Mouse (Mus musculus): Measurements from ENCODE around the gene Gm11549. TPM values are rescaled to one million over a fixed set of nuclear protein-coding genes. Genes with fewer than 3 reads are reported as not detected.
A peak's percentile ranks its signal among the peaks of the same experiment; 100 is the strongest.

Gene Gm11549
- polyA plus RNA-seq, 1 experiment from 2014 or later = 1.3 TPM

GRCm38 (mm10) chr3:36480486-36480885 lies 41.1 kb downstream of the Gm11549 start:
- Histone ChIP-seq H3K9me3 (ENCODE audit: control insufficient read depth, low read length) (no peaks in the 10 kb centered on the region), H3K27me3 (ENCODE audit: control insufficient read depth, insufficient read depth, low read length) (no peaks in the 10 kb centered on the region), H3K4me2 (no peak overlapping the region), H3K4me1 (ENCODE audit: control insufficient read depth, insufficient read depth, low read length) (peaks cover 11% of the 10 kb centered on the region), H3K4me3 (ENCODE audit: low read depth, low read length) (no peak overlapping the region), H3K27ac (ENCODE audit: low read depth, low read length) (no peak overlapping the region), H3K36me3 (ENCODE audit: control insufficient read depth, insufficient read depth, low read length) (no peaks in the 10 kb centered on the region), H3K9ac (ENCODE audit: low read length) (no peak overlapping the region)
- ATAC-seq (ENCODE audit: low FRiP score) (no peak), DNase-seq (ENCODE audit: low spot score, missing footprints) (no peak)
- 55% methylated on average over 2 of the region's 2 CpGs for WGBS

DNA sequence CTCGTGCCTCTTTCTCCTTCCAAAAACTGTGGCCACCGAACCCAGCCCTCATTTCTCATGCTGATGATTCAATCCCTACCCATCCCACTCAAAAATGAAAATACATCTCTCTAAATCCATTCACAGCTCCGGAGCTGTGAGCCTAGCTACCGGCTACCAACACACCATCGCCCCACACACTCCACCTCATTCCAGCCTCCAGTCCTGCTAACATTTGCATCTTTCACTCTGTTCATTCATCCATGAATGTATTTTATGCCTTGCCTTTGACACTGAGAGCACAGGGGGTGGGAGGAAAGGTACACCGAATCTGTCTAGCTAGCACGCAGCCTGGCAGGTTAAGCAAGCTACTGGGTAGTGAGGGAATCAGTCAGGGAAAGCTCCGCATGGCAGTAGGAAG lies 42.8 kb downstream of the Gm11549 start:
- 78% methylated on average over 8 of the region's 8 CpGs for WGBS
- Histone ChIP-seq H3K27me3 (ENCODE audit: control insufficient read depth, insufficient read depth, low read length) (no peaks in the 10 kb centered on the region), H3K27ac (ENCODE audit: low read depth, low read length) (no peak overlapping the region), H3K36me3 (ENCODE audit: control insufficient read depth, insufficient read depth, low read length) (no peaks in the 10 kb centered on the region), H3K4me1 (ENCODE audit: control insufficient read depth, insufficient read depth, low read length) (peaks cover 14% of the 10 kb centered on the region), H3K9me3 (ENCODE audit: control insufficient read depth, low read length) (no peaks in the 10 kb centered on the region), H3K9ac (ENCODE audit: low read length) (no peak overlapping the region), H3K4me2 (no peak overlapping the region), H3K4me3 (ENCODE audit: low read depth, low read length) (no peak overlapping the region)
- ATAC-seq (ENCODE audit: low FRiP score) (no peak), DNase-seq (ENCODE audit: low spot score, missing footprints) (no peak)

DNA sequence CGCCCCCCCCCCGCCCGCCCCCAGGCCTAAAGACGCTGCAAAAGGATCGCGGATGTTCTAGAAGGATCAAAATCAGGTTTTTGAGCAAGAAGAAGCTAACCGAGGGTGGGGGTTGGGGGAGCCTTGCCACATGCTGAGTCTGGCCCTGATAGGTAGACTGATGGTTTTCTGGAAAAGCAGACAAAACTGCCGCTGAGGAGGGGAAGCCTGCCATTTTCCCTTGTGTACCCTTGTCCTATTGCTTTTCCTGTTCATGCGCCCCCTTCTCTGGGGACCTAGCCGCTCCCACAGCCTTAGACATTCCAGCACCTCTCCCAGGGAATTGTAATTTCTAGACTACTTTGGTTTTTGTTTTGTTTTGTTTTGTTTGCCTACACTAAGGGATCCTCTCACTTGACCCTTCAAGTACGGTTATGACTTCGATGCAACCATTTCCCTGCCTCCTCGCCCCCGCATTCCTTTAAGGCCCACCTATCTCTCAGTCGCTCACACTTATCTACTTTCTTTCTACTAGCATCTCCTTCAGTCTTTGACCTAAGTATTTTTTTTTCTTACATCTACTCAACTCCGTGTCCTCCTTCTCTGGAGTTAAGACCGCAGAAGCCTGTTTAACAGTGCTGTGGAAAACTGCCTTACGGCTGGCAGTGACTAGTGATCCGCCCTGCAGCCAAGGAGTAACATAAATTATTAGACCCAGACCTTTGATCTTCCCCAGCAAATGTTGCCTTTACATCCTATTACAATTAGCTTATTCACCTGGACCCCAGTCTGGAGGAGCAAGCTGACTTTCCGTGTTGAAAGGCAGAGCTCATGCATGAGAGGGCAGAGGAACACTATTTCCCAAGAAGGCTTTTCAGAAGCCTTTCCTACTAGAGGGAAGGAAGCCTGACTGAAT lies 45.1 kb downstream of the Gm11549 start:
- no peaks in the 10 kb centered on the region for H3K36me3 ChIP-seq (ENCODE audit: control insufficient read depth, insufficient read depth, low read length)
- no peak for DNase-seq (ENCODE audit: low spot score, missing footprints)
- H3K9ac ChIP-seq (ENCODE audit: low read length) = peak overlapping the region; percentile 58
- peak overlapping the region; percentile 56 for H3K4me3 ChIP-seq (ENCODE audit: low read depth, low read length)
- WGBS = 41% methylated on average over 20 of the region's 20 CpGs
- H3K9me3 ChIP-seq (ENCODE audit: control insufficient read depth, low read length) = no peaks in the 10 kb centered on the region
- H3K4me2 ChIP-seq = peak overlapping the region; percentile 90
- H3K4me1 ChIP-seq (ENCODE audit: control insufficient read depth, insufficient read depth, low read length) = peaks cover 9% of the 10 kb centered on the region
- no peak overlapping the region for H3K27ac ChIP-seq (ENCODE audit: low read depth, low read length)
- no peak for ATAC-seq (ENCODE audit: low FRiP score)
- H3K27me3 ChIP-seq (ENCODE audit: control insufficient read depth, insufficient read depth, low read length) = no peaks in the 10 kb centered on the region

- no peaks in the 10 kb centered on the region for H3K36me3 ChIP-seq (ENCODE audit: control insufficient read depth, insufficient read depth, low read length)
- peak within 1 kb of the TSS; percentile 90 for H3K4me2 ChIP-seq
- DNase-seq (ENCODE audit: low spot score, missing footprints) (peak; percentile 99), ATAC-seq (ENCODE audit: low FRiP score) (peak; percentile 98)
- no peaks in the 10 kb centered on the region for H3K9me3 ChIP-seq (ENCODE audit: control insufficient read depth, low read length)
- peak within 1 kb of the TSS; percentile 58 for H3K9ac ChIP-seq (ENCODE audit: low read length)
- no peak within 1 kb of the TSS for H3K27ac ChIP-seq (ENCODE audit: low read depth, low read length)
- H3K4me1 ChIP-seq (ENCODE audit: control insufficient read depth, insufficient read depth, low read length) = peaks cover 8% of the 10 kb centered on the region
- 0% methylated on average over 32 of the region's 32 CpGs for WGBS
- no peaks in the 10 kb centered on the region for H3K27me3 ChIP-seq (ENCODE audit: control insufficient read depth, insufficient read depth, low read length)
- H3K4me3 ChIP-seq (ENCODE audit: low read depth, low read length) = peak within 1 kb of the TSS; percentile 56
These were observed 46.0 kb downstream of the Gm11549 start, which contains the start of the genes Anxa5 and 1810062G17Rik for GRCm38 (mm10) chr3:36475532-36476087. Gene Anxa5 (minus strand): TSS chr3:36475894. Gene 1810062G17Rik (plus strand): TSS chr3:36475937.

DNA sequence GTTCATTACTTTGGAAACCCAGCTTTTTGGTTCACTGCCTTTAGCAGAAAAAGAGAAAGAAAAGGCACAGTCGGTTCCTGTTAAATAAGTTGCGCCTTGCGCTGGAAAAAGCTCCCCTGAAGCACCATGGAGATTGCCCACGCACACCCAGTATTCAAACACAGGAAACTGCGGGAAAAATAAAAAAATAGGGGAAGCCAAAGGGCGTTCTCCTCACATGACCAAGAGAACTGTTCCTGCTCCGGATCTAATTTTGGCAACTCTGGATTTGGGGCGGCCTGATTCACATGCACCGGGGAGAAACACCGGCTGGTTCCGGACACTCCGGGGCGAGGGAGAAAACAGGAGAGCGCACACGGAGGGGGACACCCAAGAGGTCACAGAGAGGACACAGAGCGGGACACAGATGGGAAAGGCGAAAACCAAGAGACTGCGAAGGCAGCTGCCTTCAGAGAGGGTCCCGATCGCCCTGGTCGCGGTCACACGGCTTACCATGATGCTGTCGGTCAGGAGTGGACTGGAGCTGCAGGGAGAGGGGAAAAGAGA lies 46.6 kb downstream of the Gm11549 start:
- no peaks in the 10 kb centered on the region for H3K36me3 ChIP-seq (ENCODE audit: control insufficient read depth, insufficient read depth, low read length)
- H3K9me3 ChIP-seq (ENCODE audit: control insufficient read depth, low read length) = no peaks in the 10 kb centered on the region
- no peak overlapping the region for H3K27ac ChIP-seq (ENCODE audit: low read depth, low read length)
- peaks cover 8% of the 10 kb centered on the region for H3K4me1 ChIP-seq (ENCODE audit: control insufficient read depth, insufficient read depth, low read length)
- peak overlapping the region; percentile 56 for H3K4me3 ChIP-seq (ENCODE audit: low read depth, low read length)
- peak overlapping the region; percentile 58 for H3K9ac ChIP-seq (ENCODE audit: low read length)
- 6% methylated on average over 24 of the region's 24 CpGs for WGBS
- H3K4me2 ChIP-seq = peak overlapping the region; percentile 90
- DNase-seq (ENCODE audit: low spot score, missing footprints) = peak; percentile 88
- ATAC-seq (ENCODE audit: low FRiP score) = no peak
- no peaks in the 10 kb centered on the region for H3K27me3 ChIP-seq (ENCODE audit: control insufficient read depth, insufficient read depth, low read length)

DNA sequence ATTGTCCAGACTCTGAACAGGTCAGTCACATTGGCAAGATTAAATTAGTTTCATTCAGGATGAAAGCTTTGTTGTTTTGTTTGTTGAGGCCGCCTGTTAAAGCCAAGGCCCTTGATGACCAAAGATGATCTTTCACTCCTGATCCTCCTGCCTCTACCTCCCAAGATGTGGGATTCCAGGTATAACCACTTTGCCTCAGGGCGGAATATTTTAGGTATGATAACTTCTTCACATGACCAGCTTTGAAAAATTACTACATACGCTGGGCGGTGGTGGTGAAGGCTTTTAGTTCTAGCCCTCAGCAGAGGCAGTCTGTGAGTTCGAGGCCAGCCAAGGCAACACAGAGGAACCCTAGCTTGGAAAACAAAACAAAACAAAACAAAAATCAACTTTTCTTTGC lies 47.2 kb downstream of the Gm11549 start:
- Histone ChIP-seq H3K4me3 (ENCODE audit: low read depth, low read length) (no peak overlapping the region), H3K4me1 (ENCODE audit: control insufficient read depth, insufficient read depth, low read length) (peaks cover 8% of the 10 kb centered on the region), H3K36me3 (ENCODE audit: control insufficient read depth, insufficient read depth, low read length) (no peaks in the 10 kb centered on the region), H3K9ac (ENCODE audit: low read length) (no peak overlapping the region), H3K4me2 (peak overlapping the region; percentile 90; the same call in 1 of the 2 replicates), H3K9me3 (ENCODE audit: control insufficient read depth, low read length) (no peaks in the 10 kb centered on the region), H3K27me3 (ENCODE audit: control insufficient read depth, insufficient read depth, low read length) (no peaks in the 10 kb centered on the region), H3K27ac (ENCODE audit: low read depth, low read length) (no peak overlapping the region)
- DNase-seq (ENCODE audit: low spot score, missing footprints) (no peak), ATAC-seq (ENCODE audit: low FRiP score) (no peak)
- WGBS = 73% methylated on average over 5 of the region's 5 CpGs

DNA sequence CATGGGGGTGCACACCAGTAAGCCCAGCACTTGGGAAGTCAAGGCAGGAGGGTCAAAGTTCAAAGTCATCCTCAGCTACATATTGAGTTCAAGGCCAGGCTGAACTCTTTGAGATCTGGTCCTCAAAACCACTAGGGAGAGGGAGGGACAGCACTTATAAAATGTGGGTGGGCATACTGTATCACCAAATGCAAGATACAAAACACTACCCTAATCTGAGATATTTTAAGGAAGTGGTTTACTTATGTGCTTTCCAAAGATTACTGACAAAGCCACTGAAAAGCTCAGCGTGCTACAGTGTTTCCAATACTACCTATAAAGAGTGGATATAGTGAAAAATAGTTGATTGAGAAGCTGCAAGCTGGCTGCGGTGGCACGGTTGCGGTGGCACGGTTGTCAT lies 48.4 kb downstream of the Gm11549 start:
- H3K36me3 ChIP-seq (ENCODE audit: control insufficient read depth, insufficient read depth, low read length) = no peaks in the 10 kb centered on the region
- H3K27ac ChIP-seq (ENCODE audit: low read depth, low read length) = no peak overlapping the region
- no peaks in the 10 kb centered on the region for H3K9me3 ChIP-seq (ENCODE audit: control insufficient read depth, low read length)
- peaks cover 8% of the 10 kb centered on the region for H3K4me1 ChIP-seq (ENCODE audit: control insufficient read depth, insufficient read depth, low read length)
- H3K4me2 ChIP-seq = no peak overlapping the region
- WGBS = 97% methylated on average over 5 of the region's 5 CpGs
- no peaks in the 10 kb centered on the region for H3K27me3 ChIP-seq (ENCODE audit: control insufficient read depth, insufficient read depth, low read length)
- H3K9ac ChIP-seq (ENCODE audit: low read length) = no peak overlapping the region
- H3K4me3 ChIP-seq (ENCODE audit: low read depth, low read length) = no peak overlapping the region
- ATAC-seq (ENCODE audit: low FRiP score) = no peak
- DNase-seq (ENCODE audit: low spot score, missing footprints) = no peak

DNA sequence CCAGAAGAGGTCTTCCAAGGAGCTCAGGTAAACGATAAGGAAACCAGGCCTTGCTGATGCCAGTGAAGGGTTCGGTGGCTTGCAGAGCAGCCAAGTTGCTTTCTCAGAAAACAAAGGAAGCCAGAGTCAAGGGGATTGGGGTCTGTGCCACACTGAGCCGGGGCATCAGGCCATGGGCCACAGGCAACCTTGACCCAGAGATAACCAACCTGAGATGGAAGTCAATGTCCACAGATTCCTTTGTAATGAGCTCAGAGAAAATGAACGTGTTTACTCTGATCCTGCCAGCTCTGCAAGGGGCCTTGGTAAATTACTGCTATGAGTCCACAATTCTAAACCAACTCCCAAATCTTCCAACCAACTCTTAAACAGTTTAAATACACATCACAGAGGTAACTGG lies 49.8 kb downstream of the Gm11549 start:
- Histone ChIP-seq H3K9ac (ENCODE audit: low read length) (no peak overlapping the region), H3K4me1 (ENCODE audit: control insufficient read depth, insufficient read depth, low read length) (peaks cover 8% of the 10 kb centered on the region), H3K27ac (ENCODE audit: low read depth, low read length) (no peak overlapping the region), H3K27me3 (ENCODE audit: control insufficient read depth, insufficient read depth, low read length) (no peaks in the 10 kb centered on the region), H3K4me2 (no peak overlapping the region), H3K9me3 (ENCODE audit: control insufficient read depth, low read length) (no peaks in the 10 kb centered on the region), H3K36me3 (ENCODE audit: control insufficient read depth, insufficient read depth, low read length) (no peaks in the 10 kb centered on the region), H3K4me3 (ENCODE audit: low read depth, low read length) (no peak overlapping the region)
- ATAC-seq (ENCODE audit: low FRiP score) (no peak), DNase-seq (ENCODE audit: low spot score, missing footprints) (no peak)
- WGBS = 87% methylated on average over 4 of the region's 4 CpGs

DNA sequence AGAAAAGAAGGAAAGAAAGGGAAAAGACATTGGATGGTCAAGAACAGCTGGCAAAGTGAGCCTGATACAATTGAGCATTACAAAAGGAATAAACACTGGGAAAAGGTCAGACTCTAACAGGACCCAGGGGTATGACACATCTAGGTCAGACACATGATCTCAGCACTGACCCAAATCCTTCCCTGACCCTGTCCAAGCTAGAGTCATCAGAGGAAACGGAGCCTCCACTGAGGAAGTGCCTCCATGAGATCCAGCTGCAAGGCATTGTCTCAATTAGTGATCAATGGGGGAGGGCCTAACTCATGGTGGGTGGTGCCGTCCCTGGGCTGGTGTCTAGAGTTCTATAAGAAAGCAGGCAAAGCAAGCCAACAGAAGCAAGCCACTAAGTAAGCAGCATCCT lies 52.7 kb downstream of the Gm11549 start:
- Histone ChIP-seq H3K36me3 (ENCODE audit: control insufficient read depth, insufficient read depth, low read length) (no peaks in the 10 kb centered on the region), H3K4me3 (ENCODE audit: low read depth, low read length) (no peak overlapping the region), H3K4me2 (no peak overlapping the region), H3K9ac (ENCODE audit: low read length) (no peak overlapping the region), H3K9me3 (ENCODE audit: control insufficient read depth, low read length) (no peaks in the 10 kb centered on the region), H3K27ac (ENCODE audit: low read depth, low read length) (no peak overlapping the region), H3K4me1 (ENCODE audit: control insufficient read depth, insufficient read depth, low read length) (no peaks in the 10 kb centered on the region), H3K27me3 (ENCODE audit: control insufficient read depth, insufficient read depth, low read length) (no peaks in the 10 kb centered on the region)
- no peak for ATAC-seq (ENCODE audit: low FRiP score)
- DNase-seq (ENCODE audit: low spot score, missing footprints) = no peak
- 52% methylated on average over 2 of the region's 2 CpGs for WGBS
